Mouse (Mus musculus): ENCODE results near the gene Usb1.

DNA sequence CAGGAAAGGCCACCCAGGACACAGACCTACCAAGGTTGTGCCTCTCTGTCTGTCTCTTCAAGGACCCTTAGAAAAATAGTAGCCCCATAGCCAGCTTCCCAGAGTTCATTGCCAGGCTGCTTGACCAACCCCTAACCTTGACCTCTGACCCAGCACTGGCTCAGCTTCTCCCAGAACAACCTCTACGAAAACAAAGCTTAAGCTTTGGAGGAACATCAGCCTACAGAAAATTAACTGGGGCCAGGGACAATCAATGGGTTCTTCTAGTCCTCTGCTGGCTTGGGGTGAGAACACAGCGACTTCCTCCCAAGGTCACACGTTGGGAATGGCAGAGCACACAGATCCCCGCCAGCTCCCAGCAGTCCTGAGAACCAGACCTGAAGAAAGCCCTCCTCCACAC is 26.6 kb upstream of the Usb1 start:
- TF ChIP-seq CTCF (IDR thresholded peaks at IDR 0.05; ENCODE audit: extremely low read depth, insufficient read length, insufficient replicate concordance, low read depth, low read length) = no peak
- TF ChIP-seq POLR2A (IDR thresholded peaks at IDR 0.05; ENCODE audit: low read depth, low read length) = no peak

Measured in small intestine, adult 2 months (tissue).